Mouse (Mus musculus) left cerebral cortex, postnatal 4 days (tissue): ENCODE data around the gene Napsa. TPM values are rescaled to one million over a fixed set of nuclear protein-coding genes. Genes with fewer than 3 reads are reported as not detected.
A peak's percentile ranks its signal among the peaks of the same experiment; 100 is the strongest.

Experiments used
- DNase-seq: peaks from one replicate; pipeline ENCODE4 v3.0.0-alpha.2; 2022
- intact Hi-C: fragments of 180-260 bp; cut with DNase I; formaldehyde crosslinking; loops from one replicate; pipeline ENCODE4 v1.15.1; 2025
- total RNA-seq, 2 experiments: library from RNA; stranded (reverse); gene quantifications; 2 replicates each; pipeline ENCODE4 v1.2.3; 2021

Napsa gene
- total RNA-seq, 2 experiments from 2014 or later: 0.30 TPM; not detected in 1

GRCm38 (mm10) chr7:44565414-44565813 is 6.8 kb upstream of the Napsa start:
- intact Hi-C loops: loop anchor here (10.0 kb wide), 1 partner anchor 51 kb away; no protein-coding TSS in a partner anchor
- no peak for DNase-seq

GRCm38 (mm10) chr7:44568803-44569202 is 3.4 kb upstream of the Napsa start:
- intact Hi-C loops: loop anchor here (10.0 kb wide), 1 partner anchor 54 kb away; no protein-coding TSS in a partner anchor
- DNase-seq: no peak

GRCm38 (mm10) chr7:44570989-44571388 is 1.2 kb upstream of the Napsa start:
- intact Hi-C loops: no loop called here
- DNase-seq: no peak

DNA sequence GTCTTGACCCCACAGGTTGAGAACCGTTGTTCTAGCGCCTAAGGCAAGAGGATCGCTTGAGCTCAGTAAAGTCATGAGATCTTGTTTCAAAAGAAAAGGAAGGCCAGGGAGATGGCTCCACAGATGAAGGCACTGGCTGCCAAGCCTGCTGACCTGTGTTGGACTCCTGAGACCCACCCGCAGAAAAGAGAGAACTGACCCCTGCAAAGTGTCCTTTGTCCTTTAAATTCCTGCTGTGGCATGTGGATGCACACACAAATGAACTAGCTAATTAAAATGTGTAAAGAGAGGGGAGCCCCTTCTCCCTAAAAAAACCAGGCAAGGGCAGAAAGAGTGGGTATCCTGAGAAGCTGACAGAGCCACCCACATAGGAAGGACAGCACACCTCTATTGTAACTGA is 369 bp upstream of the Napsa start:
- intact Hi-C loops: no loop called here
- DNase-seq: no peak

- intact Hi-C loops: no loop called here
Measured at GRCm38 (mm10) chr7:44572956-44573484, 840 bp downstream of the Napsa start.

DNA sequence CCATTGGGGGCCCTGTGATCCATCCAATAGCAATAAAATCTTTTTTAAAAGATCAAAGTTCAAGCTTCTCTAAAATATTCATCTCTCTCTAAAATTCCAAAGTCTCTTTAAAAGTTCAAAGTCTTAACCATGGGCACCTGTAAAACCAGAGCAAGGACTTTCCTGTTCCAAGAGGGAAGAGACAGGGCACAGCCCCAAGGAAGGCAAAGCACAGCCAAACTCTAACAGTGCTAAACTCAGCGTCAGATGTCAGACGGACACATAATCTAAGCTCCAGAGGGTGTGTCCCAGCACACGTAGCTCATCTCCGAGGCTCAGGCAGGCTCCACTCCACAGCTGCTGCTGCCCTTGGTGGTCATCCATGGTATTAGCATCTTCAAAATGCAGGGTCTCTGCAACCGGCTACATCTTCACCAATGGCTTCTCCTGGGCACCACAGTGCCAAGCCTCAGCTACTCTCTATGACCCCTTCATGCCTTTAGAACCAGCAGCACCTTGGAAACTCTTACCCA is 4.2 kb downstream of the Napsa start:
- DNase-seq: no peak
- intact Hi-C loops: no loop called here

More at GRCm38 (mm10) chr7:44572956-44573484, 840 bp downstream of the Napsa start:
- no peak for DNase-seq

DNA sequence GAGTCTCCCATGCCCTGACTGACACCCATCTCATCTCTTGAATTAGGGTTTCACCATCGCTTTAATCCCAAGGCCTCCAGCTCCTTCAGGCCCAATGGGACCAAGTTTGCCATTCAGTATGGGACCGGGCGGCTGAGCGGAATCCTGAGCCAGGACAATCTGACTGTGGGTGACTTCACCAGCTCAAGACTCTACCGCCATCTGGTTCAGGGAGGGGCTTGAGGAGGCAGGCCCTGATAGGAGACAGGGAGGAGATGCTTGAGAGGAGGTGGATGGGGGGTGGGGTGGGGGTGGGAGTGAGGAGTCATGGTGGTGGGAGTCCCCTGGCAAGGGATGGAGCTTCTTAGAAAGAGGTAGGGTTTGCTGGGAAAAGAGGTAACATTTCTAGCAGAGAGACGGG is 9.5 kb downstream of the Napsa start:
- DNase-seq: no peak

GRCm38 (mm10) chr7:44582709-44583108 is 10.5 kb downstream of the Napsa start:
- no peak for DNase-seq

More for the DNA sequence above, 9.5 kb downstream of the Napsa start:
- intact Hi-C loops: no loop called here

DNA sequence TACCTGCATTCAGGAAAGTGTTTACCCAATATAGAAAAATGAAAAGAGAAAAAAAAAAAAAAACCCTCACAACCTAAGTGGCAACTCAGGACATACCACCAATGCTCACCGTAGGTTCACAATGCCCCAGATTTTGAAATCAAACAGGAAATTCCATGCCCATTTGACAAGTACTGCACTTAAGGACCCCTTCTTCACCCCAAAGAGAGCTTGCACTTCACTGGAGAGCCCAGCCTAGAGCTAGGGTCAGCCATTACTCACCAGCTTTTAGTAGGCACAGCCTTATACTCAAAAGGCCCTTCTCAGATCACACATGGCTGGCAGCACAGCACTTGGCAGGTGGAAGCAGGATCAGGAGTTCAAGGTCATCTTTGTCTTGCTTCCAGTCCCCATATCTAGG is 11.0 kb downstream of the Napsa start:
- intact Hi-C loops: no loop called here
- DNase-seq: no peak

More at GRCm38 (mm10) chr7:44582709-44583108, 10.5 kb downstream of the Napsa start:
- intact Hi-C loops: no loop called here

GRCm38 (mm10) chr7:44584265-44584804 is 12.2 kb downstream of the Napsa start:
- intact Hi-C loops: no loop called here
- no peak for DNase-seq

GRCm38 (mm10) chr7:44584921-44585320 is 12.7 kb downstream of the Napsa start:
- intact Hi-C loops: no loop called here
- no peak for DNase-seq

- intact Hi-C loops: no loop called here
Measured at GRCm38 (mm10) chr7:44585606-44586005, 13.4 kb downstream of the Napsa start.

GRCm38 (mm10) chr7:44586518-44586917 is 14.3 kb downstream of the Napsa start:
- intact Hi-C loops: no loop called here
- DNase-seq: peak; percentile 51

More at GRCm38 (mm10) chr7:44585606-44586005, 13.4 kb downstream of the Napsa start:
- DNase-seq: no peak

DNA sequence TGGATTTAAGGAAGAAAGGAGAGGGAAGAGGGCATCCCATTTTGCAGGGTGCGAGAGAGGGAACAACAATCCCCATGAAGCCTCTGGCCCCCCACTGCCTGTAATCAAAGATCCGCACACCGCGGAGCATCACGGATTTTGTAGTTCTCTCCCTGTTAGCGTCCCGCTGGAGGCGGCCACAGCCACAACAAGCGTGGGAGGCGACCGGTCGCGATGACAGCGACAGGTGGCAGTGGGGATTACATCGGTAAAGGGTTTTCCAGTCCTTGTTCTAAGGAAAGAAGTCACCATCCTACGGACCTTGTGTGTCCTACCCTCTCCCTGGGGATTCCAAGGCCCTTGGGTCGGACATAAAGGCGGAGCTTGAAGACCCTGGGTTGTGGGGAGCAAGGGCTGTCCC is 14.8 kb downstream of the Napsa start:
- peak; percentile 83 for DNase-seq
- intact Hi-C loops: no loop called here

GRCm38 (mm10) chr7:44587676-44588075 is 15.5 kb downstream of the Napsa start:
- intact Hi-C loops: no loop called here
- no peak for DNase-seq

- DNase-seq: no peak
- intact Hi-C loops: no loop called here
Measured at GRCm38 (mm10) chr7:44588338-44588737, 16.2 kb downstream of the Napsa start.

- peak; percentile 88 for DNase-seq
- intact Hi-C loops: no loop called here
Measured at GRCm38 (mm10) chr7:44589149-44589548, 17.0 kb downstream of the Napsa start.

- intact Hi-C loops: no loop called here
Measured at GRCm38 (mm10) chr7:44589946-44590345, 17.8 kb downstream of the Napsa start.

DNA sequence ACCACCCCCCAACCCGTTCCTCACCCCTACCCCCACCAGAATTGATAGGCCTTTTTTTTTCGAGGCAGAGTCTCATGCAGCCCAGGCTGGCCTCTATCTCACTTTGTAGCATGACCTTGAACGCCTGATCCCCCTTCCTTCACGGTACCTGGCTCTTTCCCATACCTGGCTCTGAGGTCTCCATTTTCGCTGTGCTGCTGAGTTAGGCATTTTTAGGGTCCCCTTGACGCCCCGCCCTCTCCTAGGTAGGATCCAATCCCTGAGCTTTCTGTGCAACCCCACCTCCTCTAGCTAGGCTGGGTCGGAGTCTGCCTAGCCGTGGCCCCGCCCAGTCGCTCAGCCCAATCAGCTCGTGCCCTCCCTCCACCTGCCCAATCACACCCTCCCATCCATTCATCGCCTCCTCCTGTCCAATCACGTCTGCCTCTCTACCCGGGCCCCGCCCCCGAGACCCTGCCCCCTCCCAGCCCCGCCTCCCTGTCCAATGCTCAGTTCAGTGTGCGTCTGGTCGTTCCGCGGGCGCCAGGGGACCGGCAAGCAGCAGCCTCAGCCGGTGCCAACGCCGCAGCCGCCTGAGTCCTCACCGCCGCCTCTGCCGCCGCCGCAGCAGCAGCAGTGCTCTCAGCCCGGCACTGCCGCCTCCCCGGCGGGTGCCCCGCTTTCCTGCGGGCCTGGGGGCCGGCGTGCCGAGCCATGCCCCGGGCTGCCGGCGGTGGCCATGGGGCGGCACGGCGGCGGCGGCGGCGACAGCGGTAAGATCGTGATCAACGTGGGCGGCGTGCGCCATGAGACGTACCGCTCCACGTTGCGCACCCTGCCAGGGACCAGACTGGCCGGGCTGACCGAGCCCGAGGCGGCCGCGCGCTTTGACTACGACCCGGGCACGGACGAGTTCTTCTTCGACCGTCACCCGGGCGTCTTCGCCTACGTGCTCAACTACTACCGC is 18.5 kb downstream of the Napsa start, which contains the start of gene Kcnc3:
TSS of gene Kcnc3 (plus strand) at position 263 of the 946 bp plus-strand sequence.
- intact Hi-C loops: no loop called here

More at GRCm38 (mm10) chr7:44589946-44590345, 17.8 kb downstream of the Napsa start:
- peak; percentile 42 for DNase-seq

GRCm38 (mm10) chr7:44591348-44592116 is 19.4 kb downstream of the Napsa start:
- DNase-seq: no peak
- intact Hi-C loops: no loop called here

More for the DNA sequence above, 18.5 kb downstream of the Napsa start, which contains the start of gene Kcnc3:
- peak; percentile 97 for DNase-seq
